Mouse (Mus musculus): ENCODE data around the gene Lclat1.

Lclat1 gene

DNA sequence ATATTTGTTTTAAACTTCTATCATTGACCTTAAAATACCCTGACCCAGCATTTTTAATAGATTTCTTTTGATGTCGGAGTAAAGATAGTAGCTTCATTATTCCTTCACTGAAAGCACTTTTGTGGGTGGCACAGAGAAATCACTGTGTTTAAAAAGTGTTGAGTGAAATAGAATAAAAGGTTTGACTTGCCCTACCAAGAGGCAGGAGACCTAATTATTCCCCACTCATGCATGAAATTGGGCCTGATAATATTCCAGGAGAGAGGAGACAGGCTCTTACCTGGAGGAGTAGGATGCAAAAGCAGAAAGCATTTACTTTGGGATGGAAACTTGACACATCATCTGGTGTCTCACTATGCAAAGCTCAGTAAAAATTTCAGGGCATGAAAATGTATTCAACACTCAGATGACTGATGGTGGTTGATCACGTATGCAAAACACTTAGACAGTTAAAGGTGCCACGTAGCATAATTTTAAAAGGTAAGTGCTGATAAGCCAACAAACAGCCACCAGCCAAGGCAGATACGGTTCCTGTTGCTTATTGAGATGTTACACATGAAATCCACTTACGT lies 103.3 kb downstream of the Lclat1 start:
- DNase-seq, result no peak

DNA sequence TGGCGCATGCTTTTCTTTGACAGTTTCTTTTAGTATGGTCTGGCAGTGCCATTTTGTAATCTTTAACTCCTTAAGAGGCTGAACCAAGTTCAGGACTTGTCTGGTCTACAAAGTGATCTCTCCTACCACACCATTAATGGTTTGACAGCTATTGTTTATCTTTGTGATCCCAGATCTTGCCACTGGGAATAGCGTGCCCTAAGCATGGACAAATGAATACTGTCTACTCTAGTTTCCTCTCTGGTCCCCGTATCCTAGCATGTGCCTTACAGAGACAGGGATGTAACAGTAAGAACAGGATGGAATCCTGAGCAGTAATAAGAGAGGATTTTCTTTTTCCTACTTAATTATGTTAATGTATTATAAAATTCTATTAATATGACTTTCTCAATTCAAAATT lies 105.0 kb downstream of the Lclat1 start:
- no peak for DNase-seq

DNA sequence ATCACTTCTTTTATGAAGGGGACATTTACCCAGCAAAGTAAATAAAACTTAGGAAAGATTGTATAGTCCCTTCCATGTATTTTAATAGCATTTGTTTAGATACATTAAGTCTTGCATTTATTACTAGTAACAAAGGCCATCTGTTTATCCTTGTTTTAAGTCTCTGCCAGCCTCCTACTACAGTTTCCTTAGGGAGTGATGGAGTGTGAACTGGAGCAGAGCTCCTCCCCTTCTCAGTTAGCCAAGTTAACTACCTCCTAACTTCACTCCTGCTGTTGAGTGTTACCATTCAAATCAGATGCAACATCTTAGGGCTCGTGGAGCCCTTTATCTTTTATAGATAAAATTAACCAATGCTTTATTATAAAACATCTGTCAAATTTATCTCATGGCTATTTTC lies 105.4 kb downstream of the Lclat1 start:
- DNase-seq, result no peak

DNA sequence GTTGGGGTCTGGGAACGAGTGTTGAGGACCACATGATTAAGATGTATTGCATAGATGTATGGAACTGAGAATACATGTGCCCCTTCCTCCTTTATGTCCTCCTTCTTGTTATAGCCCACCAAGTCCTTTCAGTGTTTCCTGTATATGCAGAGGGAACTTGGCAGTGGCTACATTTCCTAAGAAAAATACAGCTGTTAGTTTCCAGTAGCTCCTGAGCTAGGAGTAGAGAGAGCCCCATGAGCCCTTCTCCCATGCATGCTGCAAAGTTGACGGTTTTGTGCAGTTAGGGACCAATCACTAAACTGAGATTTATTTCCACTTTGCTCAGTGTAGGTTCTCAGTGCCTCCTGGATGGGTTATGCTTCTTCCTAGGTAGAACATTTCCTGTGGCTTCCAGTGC lies 105.9 kb downstream of the Lclat1 start:
- DNase-seq, result no peak

DNA sequence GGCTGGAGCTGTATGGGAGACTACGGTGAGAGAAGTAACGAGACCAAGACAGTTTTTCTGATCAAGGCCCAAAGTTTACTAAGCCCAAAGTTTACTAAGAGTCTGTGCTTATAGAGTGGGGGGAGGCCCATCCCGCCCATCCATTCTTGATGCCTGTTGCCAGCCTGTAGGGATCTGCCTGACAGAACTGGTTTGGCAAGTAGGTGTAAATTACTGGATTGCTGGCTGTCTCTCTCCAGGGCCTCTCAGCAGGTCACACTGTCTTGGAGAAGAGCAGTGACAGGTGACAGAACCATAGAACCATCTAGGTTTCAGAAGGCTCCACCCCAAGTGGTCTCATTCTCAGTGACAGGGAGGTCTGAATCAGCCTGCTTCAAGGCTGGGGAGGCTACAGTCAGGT lies 109.5 kb downstream of the Lclat1 start:
- no peak for DNase-seq

DNA sequence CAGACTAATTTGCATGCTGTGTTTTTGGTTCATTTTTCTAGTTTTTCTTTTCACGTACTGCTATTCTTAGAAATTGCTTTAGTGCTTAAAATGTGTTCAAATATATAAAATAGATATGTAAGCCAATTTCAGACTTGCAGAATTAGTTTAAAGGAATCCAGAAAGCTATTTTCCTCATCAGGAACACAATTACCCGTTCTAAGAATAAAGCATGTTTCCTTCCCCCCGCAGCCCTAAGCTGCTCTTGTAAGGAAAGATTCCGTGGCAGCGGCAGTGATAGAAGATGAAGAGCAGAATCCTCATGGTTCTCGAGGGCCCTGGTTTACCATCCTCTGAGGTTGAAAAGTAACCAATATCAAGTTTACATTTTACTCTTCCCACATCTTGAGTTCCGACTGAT lies 113.0 kb downstream of the Lclat1 start:
- DNase-seq, result no peak

DNA sequence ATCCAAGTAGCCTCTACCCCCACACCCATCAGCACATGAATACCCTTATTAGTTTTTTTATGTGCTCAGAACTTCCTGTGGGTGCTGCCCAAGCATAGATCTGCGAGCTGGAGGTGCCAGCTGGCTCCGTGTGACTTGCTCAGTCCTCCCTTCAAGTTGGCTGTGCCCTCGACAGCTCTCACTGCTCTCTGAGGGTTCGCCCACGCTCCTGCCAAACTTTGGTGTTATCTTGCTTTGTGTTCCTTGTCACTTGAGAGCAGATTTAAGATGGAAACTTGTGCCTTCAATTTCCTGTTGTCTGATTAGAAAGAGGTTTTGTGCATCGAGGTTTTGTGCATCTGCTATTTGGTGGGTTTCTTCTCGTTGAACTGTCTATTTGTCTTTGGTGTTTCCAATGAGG lies 114.3 kb downstream of the Lclat1 start:
- DNase-seq, result no peak

DNA sequence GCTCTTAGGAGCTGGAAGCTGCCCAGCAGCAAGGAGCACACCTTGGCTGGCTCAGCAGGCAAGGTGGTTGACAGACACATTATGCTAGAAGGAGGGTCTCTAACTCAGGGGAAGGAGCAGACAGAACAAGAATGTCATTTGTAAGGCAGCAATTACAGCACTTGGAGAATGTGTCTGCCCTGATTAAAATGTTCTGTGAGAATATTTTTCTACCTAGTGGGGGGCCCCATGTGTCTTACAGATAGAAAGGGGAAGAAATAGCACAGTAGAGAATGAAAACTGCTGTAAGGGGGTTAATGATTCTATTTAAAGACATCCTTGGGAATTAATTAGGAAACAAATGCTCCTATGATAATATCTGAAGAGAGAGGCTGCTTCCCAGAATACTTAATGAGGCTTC lies 117.7 kb downstream of the Lclat1 start:
- no peak for DNase-seq

DNA sequence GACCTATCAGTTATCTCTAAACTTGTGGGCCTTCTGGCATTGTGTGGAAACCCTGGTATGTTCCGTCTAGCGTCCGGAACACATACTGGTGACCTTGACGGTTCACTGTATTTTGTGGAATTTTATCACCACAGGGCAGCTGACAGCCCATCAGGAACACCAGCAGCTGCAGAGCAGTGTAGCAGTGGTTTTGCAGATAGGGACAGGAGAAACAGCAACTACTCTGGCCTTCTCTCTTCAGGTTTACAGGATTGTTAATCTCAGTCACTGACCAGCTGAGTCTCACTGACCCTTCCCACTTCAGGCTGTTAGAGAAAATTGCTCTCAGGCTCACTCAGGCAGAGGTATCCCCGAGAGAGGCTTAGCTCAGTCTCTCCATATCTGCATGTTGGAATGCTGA lies 118.2 kb downstream of the Lclat1 start:
- DNase-seq, result no peak

DNA sequence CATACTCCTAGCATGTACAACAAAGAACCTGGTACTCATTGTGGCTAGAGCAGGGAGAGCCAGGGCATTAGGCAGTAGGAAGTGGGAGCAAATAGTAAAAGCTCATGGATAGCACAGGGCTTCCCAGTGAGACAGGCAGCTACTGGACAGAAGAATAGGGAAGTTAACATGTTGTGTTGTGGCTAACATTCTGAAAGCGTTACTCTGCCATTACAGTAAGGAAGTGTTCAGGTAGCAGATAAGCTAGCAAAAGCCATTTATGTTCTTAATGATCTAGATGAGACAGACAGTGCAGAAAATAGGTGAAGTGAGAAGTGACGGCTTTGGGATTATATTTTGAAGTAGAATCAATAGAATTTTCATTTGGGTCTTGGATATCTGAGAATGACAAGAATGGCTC lies 118.8 kb downstream of the Lclat1 start:
- no peak for DNase-seq

DNA sequence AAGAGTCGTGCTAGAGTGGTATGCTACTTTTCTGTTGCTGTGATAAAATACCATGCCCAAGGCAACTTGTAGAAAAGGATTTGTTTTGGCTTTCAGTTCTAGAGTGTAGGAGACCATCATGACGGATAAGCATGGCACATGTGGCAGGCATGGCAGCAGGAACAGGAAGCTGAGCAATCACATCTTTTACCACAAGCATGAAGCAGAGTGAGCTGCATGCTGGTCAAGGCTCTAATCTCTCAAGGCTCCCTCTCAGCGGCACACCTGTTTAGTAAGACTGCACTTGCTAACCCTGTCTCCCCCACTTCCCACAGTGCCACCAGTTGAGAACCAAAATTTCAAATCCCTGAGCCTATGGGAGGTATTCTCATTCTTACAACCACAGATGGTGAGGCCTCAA lies 119.6 kb downstream of the Lclat1 start:
- DNase-seq, result no peak

DNA sequence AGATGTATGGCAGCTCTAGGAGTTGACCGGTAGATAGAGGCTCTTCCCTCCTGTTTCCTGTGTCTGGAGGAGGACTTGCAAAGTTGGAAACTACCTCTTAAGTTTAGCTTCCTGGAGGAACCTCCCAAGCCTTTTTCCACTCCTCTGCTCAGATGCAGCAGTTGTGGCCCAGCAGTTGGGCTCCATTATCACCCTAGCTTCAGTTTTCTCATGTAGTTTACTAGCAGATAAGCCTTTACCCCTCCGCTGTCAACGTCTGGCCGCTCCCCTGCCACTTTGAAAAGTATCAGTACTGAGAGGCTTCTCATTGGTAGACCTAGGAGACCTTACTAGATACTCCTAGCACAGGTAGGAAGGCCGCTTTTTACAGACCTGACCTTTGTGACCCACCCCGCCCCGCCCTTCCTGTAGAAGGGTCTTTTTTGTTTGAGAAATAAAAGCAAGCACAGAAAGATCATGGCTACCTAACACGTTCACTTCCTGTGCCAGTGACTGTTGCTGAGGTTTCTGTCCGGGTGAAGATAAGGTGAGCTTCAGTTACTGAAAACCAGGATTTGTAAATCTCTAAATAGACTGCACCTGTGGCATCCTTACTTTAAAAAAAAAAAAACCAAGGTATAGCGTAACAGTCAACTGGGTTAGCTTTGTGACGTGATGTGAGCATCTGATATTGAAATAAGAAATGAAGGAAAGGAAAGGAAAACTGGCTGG lies 121.8 kb downstream of the Lclat1 start:
- no peak for DNase-seq

DNA sequence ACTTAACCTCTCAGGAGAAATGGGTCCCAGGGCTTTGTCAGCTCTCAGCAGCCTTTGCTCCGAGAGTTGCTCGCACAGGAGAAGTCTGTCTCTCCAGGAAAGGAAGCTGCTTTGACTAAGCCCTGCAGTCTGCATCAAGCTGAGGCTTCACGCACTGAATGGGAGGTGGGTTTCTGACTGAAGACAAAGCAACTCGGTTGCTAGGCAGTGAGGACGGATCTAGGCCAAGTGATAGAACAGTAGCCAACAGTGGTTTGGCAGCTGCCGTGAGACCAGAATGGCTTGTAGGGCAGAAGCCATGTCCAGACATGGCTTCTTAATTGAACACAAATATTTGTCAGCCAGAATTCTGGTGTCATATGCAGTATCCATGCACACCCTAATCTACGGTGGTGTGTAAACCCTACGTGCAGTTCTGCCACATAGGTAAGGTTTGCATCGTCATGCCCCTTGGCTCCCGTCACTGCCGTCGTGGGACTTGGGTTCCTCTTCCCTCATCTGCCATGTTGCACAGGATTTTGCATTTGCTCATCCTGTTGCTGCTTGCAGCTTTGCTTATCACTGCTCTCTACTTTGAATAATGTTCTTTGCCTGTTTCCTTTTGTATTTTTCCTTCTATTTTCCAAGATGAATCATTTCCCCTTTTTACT lies 122.7 kb downstream of the Lclat1 start:
- no peak for DNase-seq

DNA sequence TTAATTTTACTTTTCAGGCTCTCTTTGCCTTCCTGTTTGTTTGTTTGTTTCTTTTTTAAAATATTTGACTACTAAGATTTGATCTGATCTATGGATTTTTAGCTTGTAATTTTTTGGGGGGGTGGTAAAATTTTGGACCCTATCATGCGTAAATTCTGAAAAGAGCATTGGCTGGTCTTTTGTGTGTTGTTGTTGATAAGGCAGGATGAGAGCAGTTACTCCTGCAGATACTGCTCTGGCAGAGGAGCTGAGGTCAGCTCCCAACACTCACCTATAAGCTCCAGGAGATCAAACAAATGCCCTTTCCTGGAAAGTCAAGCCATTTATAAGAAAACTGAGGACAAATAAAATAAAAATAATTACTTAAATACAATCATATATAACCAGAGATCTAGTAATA lies 123.6 kb downstream of the Lclat1 start:
- DNase-seq, result no peak

DNA sequence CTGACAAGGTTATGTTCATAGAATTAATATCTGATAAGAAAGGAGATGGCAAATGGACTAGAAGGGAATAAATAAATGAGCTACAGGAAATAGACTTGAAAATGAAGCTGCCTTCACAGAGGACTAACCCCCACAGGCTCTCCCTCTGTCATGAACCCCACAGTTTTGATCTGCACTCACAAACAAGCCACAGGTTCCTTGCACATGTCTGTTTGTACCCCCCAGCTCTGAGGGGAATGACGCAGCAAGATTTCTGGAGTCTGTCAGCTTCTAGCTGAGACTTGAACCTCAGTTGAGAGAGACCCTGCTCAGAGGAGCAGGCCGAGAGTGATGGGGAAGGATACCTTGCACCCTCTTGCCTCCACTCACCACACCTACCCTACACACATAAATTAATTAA lies 124.8 kb downstream of the Lclat1 start:
- DNase-seq, result no peak

DNA sequence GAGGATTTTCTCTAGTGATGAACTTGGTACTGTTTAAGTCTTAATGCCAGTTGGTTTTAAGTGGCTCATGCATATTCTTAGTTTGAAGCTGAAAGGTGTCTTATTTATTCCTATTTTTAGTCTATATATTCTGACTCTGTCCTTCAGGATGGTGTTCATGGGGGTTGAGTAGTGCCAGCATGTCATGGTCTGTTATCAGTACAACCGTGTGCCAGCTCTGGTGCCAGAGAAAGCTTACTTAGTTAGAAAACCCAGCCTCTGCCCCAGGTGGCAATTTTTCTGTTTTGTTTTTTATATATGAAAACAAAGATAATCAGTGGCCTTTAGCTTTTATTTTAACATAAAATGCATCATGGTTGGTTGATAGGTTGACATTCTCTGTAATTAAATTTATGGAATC lies 126.2 kb downstream of the Lclat1 start:
- no peak for DNase-seq

DNA sequence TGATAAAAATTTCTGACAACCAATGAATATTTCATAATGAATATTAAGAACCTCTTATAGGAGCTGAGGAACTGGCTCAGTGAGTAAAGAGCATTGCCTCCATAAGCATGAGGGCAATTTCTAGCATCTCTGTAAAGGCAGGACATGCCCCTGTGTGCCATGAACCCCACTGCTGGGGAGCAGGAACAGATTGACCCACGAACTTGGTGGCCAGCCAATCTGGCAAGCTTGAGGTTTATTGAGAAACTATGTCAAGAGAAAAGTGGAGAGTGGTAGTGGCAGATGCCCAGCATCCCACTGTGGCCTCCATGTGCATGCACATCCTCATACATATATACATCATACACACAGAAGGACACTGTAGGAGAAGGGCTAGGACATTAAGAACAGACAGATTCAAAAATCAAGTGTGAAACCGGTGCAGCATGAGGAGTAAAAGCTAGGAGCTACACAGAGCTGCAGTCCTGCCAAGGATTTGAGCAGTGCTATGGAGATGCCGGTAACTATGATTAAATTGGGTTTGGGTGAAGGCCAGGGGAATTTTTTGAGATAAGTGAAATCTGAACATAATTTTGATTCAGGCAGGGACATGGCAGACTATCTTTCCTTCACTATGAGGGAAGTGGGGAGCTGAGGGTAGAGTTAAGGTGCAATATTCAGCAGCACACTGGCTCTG lies 129.5 kb downstream of the Lclat1 start:
- peak; percentile 61 for DNase-seq

DNA sequence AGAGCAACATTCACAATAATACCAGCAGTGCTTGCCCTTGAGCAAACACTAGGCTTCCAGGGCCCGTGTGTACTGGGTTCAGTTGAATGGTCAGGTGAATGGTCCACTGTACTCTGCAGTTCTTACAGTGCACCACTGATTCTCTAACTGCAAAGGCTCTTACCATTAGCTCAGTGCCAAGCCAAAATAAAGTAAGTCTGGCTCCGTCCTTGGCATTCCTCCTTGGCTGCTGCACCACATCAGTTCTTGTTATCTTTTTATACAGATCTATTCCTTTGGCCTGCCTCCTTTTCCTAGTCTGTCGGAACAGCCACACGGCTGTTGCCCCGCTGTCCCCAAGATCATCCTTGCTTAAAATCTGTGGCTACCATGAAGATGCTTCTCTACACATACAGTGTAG lies 130.7 kb downstream of the Lclat1 start:
- DNase-seq, result no peak

DNA sequence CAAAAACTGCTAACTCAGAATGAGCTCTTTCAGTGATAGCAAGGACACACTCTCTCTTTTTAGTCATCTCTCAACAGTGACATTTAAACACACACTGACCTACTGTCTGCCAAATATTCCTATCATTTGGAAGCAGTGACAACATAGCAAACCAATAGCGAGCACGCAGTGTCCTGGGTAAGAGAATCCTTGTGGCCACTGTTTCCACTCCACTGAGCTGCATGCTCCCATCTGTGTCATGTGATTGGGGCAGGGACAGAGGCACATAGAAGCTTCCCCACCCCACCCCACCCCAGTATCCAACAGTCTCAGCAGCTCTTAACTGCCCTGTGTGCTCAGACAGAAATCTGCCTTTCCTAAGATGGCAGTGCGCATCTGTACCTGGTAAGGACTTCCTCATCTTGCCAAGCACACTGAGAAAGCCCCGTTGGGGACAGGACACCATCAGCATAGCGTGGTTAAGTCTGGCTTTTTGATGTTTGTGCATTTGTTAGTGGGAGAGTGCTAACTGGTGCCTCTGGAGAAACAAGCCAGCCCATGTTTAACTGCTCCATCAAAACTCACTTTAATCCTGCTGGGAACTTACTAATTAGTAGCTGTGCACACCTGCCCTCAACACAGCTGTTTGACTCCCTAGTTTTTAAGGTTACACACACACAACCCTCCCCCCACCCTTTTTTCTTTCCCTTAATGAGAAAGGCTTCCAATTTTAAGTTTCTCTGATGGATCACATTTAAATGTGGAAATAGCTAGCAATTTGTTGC lies 133.5 kb downstream of the Lclat1 start:
- DNase-seq, result no peak

DNA sequence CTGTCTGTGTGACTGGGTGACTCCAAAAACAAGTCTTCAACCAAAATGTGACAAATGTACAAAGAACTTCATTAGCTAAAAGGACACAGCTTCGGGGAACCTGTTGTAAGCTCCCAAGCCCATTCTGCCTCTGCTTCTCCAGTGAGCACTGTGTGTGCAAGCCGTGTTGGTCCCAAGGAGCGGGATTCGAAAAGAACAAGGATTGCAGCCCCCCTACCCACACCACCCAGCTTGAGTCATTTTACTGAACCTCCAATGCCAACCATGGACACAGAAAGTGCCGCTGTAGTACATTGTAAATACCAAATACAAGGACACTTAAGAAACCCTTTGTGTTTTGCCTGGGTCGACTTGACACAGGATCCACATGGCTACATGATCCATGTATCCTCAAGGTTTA lies 135.9 kb downstream of the Lclat1 start:
- DNase-seq, result no peak

DNA sequence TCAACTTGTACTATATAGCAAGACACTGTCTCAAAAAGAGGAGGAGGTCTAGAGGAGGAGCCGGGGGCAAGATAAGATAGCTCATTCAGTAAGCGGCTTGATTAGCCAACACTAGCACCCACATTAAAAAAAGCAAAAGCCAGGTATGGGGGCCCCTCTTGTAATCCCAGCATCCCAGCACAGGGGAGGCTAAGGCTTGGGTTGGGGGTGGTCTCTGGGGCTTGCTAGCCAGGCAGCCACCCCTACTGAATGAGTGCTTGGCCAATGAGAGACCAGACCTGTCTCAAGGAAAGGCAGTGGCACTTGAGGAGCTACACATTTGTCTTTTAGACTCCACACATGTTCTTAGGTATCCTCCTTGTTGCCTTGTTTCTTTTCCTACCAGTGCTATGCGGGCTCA lies 136.8 kb downstream of the Lclat1 start:
- DNase-seq, result no peak

DNA sequence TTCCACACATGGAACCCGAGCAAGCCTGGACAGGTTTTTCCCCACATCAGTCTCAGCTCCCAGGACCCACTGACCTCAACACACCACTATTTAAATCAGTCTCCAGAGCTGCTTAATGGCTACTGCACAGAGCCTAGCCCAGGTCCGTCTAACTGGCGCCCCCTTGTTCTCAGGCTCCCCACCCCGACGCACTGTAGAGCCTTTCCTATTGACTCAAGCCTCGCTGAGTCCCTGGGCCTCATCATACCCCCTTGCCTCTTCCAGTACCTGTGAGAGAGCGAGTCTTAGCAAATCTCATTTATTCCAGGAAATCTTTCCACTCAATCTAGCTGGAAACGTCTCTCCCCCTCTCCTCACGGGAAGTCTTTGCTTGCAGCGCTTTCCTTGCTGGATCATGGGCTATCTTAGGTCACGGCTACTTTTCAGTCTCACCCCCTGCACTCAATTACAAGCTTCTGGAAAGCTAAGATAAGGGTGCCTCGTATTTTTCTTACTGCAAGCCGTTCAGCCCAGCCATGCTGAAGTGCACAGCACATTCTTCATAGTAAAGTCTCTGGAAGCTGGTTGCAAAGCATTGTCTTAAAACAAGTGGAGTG lies 137.4 kb downstream of the Lclat1 start:
- no peak for DNase-seq

DNA sequence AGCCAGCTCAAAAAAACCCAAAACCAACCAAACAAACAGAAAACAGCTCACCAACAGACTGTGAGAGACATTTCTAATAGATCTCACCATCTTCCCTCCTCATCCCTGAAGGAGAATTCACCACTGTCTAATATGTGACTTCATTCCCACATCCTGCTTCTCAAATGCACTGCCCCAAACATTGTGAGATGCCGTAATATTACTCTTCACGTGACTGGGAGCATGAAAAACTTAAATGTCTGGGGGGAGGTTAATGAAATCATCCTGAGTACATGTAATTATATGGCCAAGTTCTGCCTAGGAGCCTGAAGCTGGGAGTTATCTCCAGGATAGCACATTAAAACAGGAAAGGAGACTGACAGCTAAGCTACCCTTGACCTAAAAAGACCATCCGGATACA lies 138.3 kb downstream of the Lclat1 start:
- DNase-seq, result no peak
